Mouse (Mus musculus) lung, embryonic 14.5 days (tissue): Measurements from ENCODE around the gene Gfra1. TPM values are rescaled to one million over a fixed set of nuclear protein-coding genes. Genes with fewer than 3 reads are reported as not detected.

Experiments used
- ATAC-seq: fragments of 200-750 bp; cut with Nextera tagmentation; 2 replicates; pipeline ENCODE4 v1.8.0; 2017; ENCODE audit warnings: mild to moderate bottlenecking, moderate TSS enrichment, moderate library complexity; ENCODE audit not compliant: insufficient read depth
- DNase-seq: peaks from one replicate; pipeline ENCODE4 v3.0.0-alpha.2; 2015
- H3K27ac ChIP-seq: fragments of 300-500 bp; sonication (generic); 2 replicates; pipeline ENCODE4 v1.5.1; 2014; ENCODE audit warnings: low read depth, mild to moderate bottlenecking, moderate library complexity
- H3K27me3 ChIP-seq: fragments of 300-500 bp; sonication (generic); 2 replicates; pipeline ENCODE4 v1.6.1; 2014; ENCODE audit warnings: low read length, control low read depth; ENCODE audit not compliant: insufficient read depth
- H3K36me3 ChIP-seq: fragments of 300-500 bp; sonication (generic); 2 replicates; pipeline ENCODE4 v1.6.1; 2014; ENCODE audit warnings: control low read depth; ENCODE audit not compliant: insufficient read depth
- H3K4me1 ChIP-seq: fragments of 300-500 bp; sonication (generic); 2 replicates; pipeline ENCODE4 v1.6.1; 2014; ENCODE audit warnings: antibody characterized with exemption, control low read depth; ENCODE audit not compliant: insufficient read depth
- H3K4me2 ChIP-seq: fragments of 300-500 bp; sonication (generic); 2 replicates; pipeline ENCODE4 v1.6.1; 2014; ENCODE audit warnings: mild to moderate bottlenecking
- H3K4me3 ChIP-seq: fragments of 300-500 bp; sonication (generic); 2 replicates; pipeline ENCODE4 v1.5.1; 2014; ENCODE audit warnings: low read depth, low read length
- H3K9ac ChIP-seq: fragments of 300-500 bp; sonication (generic); 2 replicates; pipeline ENCODE4 v1.6.1; 2014
- H3K9me3 ChIP-seq: fragments of 300-500 bp; sonication (generic); 2 replicates; pipeline ENCODE4 v1.6.1; 2016; ENCODE audit warnings: low read depth, low read length, control low read depth
- CTCF ChIP-seq: IDR thresholded peaks from 2 replicates; pipeline ENCODE4 v1.5.1; 2016; ENCODE audit warnings: antibody characterized with exemption, low read depth
- WGBS: fragments of 180-500 bp; shearing (Covaris S2); extraction: QIAGEN DNeasy Blood & Tissue Kit; methylation state at CpG from one replicate; pipeline ENCODE4 v1.1.7; 2014; 5-methylcytosine and 5-hydroxymethylcytosine counted together
- polyA plus RNA-seq: library from polyadenylated mRNA; unstranded; fragments of >200 nt; fragmentation: Nextera tagmentation; extraction: Ambion mirVana; gene quantifications from 2 replicates; pipeline ENCODE4 v1.2.1, GENCODE M21; 2014

The Gfra1 gene
- polyA plus RNA-seq, 1 experiment from 2014 or later: 6.7 TPM

DNA sequence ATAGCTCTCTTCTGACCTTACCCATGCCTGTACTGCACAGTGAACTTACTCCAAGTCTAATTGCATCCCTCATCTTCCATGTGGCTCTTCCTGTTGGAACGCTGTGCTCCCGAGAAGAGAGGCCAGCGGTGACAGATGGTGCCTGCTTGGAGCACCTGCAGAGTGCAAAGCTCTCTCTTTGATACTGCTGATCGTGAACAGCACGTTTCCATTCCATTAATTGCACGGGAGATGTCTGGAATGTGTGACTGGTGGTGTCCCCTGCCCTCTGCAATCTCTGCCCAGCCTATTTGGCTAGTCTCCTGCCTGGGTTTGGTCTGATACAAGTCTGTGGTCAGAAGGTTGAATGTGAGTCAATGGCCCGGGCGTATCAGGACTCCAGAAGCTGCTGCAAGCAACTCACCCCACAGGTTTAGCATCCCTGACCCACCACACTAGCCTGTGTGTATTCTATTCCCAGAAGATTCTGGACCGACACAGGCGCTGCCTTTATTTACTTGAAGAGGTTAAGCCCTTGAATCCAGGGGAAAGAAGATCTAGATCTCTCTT lies 249.1 kb downstream of the Gfra1 start:
- Histone ChIP-seq H3K4me2 (no peak overlapping the region), H3K27ac (no peak overlapping the region), H3K4me1 (no peaks in the 10 kb centered on the region), H3K27me3 (no peaks in the 10 kb centered on the region), H3K4me3 (no peak overlapping the region), H3K36me3 (no peaks in the 10 kb centered on the region), H3K9ac (no peak overlapping the region), H3K9me3 (no peaks in the 10 kb centered on the region)
- 53% methylated on average over 10 of the region's 10 CpGs for WGBS
- TF ChIP-seq CTCF: no peak
- ATAC-seq (no peak), DNase-seq (no peak)

- Histone ChIP-seq H3K4me2 (no peak overlapping the region), H3K4me3 (no peak overlapping the region), H3K9me3 (no peaks in the 10 kb centered on the region), H3K36me3 (no peaks in the 10 kb centered on the region), H3K4me1 (no peaks in the 10 kb centered on the region), H3K27me3 (no peaks in the 10 kb centered on the region), H3K27ac (no peak overlapping the region), H3K9ac (no peak overlapping the region)
- ATAC-seq (no peak), DNase-seq (no peak)
- 85% methylated on average over 7 of the region's 7 CpGs for WGBS
- no peak for TF ChIP-seq CTCF
Observed at GRCm38 (mm10) chr19:58205470-58205869, 250.2 kb downstream of the Gfra1 start.

DNA sequence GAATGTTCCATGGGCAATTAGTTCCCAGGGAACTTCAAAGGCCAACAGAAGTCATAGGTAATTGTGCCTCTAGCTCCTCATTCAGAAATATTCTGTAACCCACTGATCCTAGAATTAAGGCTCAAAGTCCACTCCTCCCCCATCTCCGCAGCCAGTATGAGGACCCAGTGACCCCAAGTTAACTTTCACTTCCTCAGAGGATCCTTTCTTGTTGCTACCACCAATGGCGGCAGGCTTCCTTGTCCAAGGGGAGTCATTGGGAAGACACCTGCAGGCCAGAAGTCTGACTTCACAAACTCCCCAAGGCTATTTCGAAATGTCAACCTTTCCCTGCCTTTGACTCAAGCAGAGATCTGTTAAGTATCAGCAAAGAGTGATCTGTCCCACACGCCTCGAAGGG lies 253.1 kb downstream of the Gfra1 start:
- Histone ChIP-seq H3K27ac (no peak overlapping the region), H3K4me3 (no peak overlapping the region), H3K27me3 (no peaks in the 10 kb centered on the region), H3K4me2 (no peak overlapping the region), H3K36me3 (no peaks in the 10 kb centered on the region), H3K4me1 (no peaks in the 10 kb centered on the region), H3K9me3 (no peaks in the 10 kb centered on the region), H3K9ac (no peak overlapping the region)
- ATAC-seq (no peak), DNase-seq (no peak)
- WGBS: 81% methylated on average over 5 of the region's 5 CpGs
- no peak for TF ChIP-seq CTCF

GRCm38 (mm10) chr19:58199679-58200078 lies 256.0 kb downstream of the Gfra1 start:
- no peak for DNase-seq
- Histone ChIP-seq H3K27ac (no peak overlapping the region), H3K9ac (no peak overlapping the region), H3K36me3 (no peaks in the 10 kb centered on the region), H3K4me3 (no peak overlapping the region), H3K4me2 (no peak overlapping the region), H3K27me3 (no peaks in the 10 kb centered on the region), H3K9me3 (no peaks in the 10 kb centered on the region), H3K4me1 (no peaks in the 10 kb centered on the region)
- TF ChIP-seq CTCF: no peak
- ATAC-seq: no peak
- 61% methylated on average over 5 of the region's 5 CpGs for WGBS

DNA sequence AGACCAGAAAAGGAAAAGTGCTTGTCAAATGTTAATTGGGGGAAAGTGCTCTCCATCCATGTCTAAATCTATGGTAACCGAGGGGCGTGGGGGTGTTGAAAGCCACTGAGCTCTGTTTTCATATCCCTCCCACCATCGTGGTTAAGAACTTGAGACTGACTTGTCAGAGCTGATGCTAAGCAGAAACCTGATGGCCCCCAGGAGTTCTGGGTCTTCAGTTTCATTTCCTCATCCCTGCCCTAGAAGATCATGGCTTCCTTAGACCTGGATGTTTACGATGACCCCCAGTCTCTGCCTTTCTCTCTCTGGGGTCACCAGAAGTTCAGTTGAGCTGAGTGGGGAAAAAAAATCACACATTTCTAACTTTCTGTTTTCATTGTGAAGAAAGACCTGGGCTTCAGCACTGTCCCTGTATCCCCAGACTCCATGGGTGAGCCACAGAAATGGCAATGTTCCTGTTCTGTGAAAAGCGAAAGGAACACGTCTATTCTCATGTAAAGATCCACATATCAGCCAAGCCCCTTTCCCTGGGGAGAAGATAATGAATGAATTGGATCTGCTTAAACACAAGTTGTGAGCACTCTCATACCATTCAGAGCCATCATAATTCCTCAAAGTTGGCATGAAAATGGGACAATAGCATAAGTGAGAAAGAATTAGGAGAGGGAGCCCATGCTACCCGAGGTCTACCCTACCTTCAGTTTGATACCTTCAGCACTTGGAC lies 261.8 kb downstream of the Gfra1 start:
- ATAC-seq: no peak
- no peak for DNase-seq
- 48% methylated on average over 7 of the region's 7 CpGs for WGBS
- Histone ChIP-seq H3K36me3 (no peaks in the 10 kb centered on the region), H3K9ac (no peak overlapping the region), H3K4me2 (no peak overlapping the region), H3K27me3 (no peaks in the 10 kb centered on the region), H3K4me1 (peaks cover 5% of the 10 kb centered on the region; the same call in 1 of the 2 replicates), H3K4me3 (no peak overlapping the region), H3K27ac (no peak overlapping the region), H3K9me3 (no peaks in the 10 kb centered on the region)
- no peak for TF ChIP-seq CTCF

DNA sequence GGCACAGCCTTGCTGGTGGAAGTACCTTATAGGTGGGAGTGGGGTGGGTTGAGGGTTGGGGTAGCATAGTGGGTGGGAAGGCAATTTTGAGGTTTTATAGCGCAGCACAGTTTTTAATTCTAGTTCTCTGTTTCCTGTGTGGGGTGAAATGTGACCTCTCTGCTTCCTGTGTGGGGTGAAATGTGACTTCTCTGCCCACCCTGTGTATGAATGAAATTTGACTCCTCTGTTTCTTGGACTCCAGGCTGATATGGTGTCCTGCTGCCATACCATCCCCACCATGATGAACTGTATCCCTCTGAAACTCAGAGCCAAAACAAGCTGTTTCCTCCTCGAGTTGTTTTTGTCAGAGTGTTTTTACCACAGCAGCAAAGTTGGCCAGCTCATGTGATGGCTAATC lies 264.8 kb downstream of the Gfra1 start:
- Histone ChIP-seq H3K27me3 (no peaks in the 10 kb centered on the region), H3K9ac (no peak overlapping the region), H3K4me2 (no peak overlapping the region), H3K4me1 (peaks cover 5% of the 10 kb centered on the region; the same call in 1 of the 2 replicates), H3K36me3 (no peaks in the 10 kb centered on the region), H3K9me3 (no peaks in the 10 kb centered on the region), H3K4me3 (no peak overlapping the region), H3K27ac (no peak overlapping the region)
- 48% methylated on average over 2 of the region's 2 CpGs for WGBS
- no peak for TF ChIP-seq CTCF
- ATAC-seq (no peak), DNase-seq (no peak)

- no peak for DNase-seq
- no peaks in the 10 kb centered on the region for H3K36me3 ChIP-seq
- H3K4me2 ChIP-seq: no peak overlapping the region
- WGBS: 57% methylated on average over 4 of the region's 4 CpGs
- no peak for ATAC-seq
- H3K4me1 ChIP-seq: no peaks in the 10 kb centered on the region
- no peak for TF ChIP-seq CTCF
- H3K4me3 ChIP-seq: no peak overlapping the region
- no peak overlapping the region for H3K27ac ChIP-seq
- H3K27me3 ChIP-seq: no peaks in the 10 kb centered on the region
- H3K9ac ChIP-seq: no peak overlapping the region
- H3K9me3 ChIP-seq: no peaks in the 10 kb centered on the region
Observed at GRCm38 (mm10) chr19:58186558-58186957, 269.2 kb downstream of the Gfra1 start.

Other genes starting within 250 kb of the Gfra1 start
- not detected in 2 replicates for gene Ccdc172, start 56.1 kb upstream of the Gfra1 start, polyA plus RNA-seq
- gene Pnlip, start 196.6 kb upstream of the Gfra1 start, polyA plus RNA-seq: not detected in 2 replicates